Mouse (Mus musculus) inflammation-experienced regulatory T-cells, adult 16 weeks (primary cell): ENCODE measurements around the gene H3f3b. TPM values are rescaled to one million over a fixed set of nuclear protein-coding genes. Genes with fewer than 3 reads are reported as not detected.

Experiments
- polyA plus RNA-seq: library from polyadenylated mRNA; unstranded; fragments of 100-300 nt; shearing (Covaris generic); gene quantifications from one replicate; pipeline ENCODE4 v1.2.1, GENCODE M21; 2017

The H3f3b gene
- 1,346 TPM for polyA plus RNA-seq

GRCm38 (mm10) chr11:116027756-116028155 lies at the start of gene H3f3b:
TSS of gene H3f3b (minus strand) at chr11:116027962.

GRCm38 (mm10) chr11:116030088-116030897 lies 2.5 kb upstream of the H3f3b start, which contains the start of gene Unk:
TSS of gene Unk (plus strand) at chr11:116030322.

GRCm38 (mm10) chr11:116012262-116012947 lies 15.4 kb downstream of the H3f3b start, which contains the start of gene Galk1:
TSS of gene Galk1 (minus strand) at chr11:116012719.

GRCm38 (mm10) chr11:115974309-115975082 lies 53.3 kb downstream of the H3f3b start, which contains the start of gene Itgb4:
TSS of gene Itgb4 (plus strand) at chr11:115974709.

Other genes with a start within 250 kb of the H3f3b start
- 4.2 TPM for gene Caskin2, start 214.3 kb downstream of the H3f3b start, polyA plus RNA-seq
- 25.6 TPM for gene Tsen54, start 213.2 kb downstream of the H3f3b start, polyA plus RNA-seq
- gene Llgl2, start 203.9 kb downstream of the H3f3b start, polyA plus RNA-seq, result 39.3 TPM
- gene Myo15b, start 169.6 kb downstream of the H3f3b start, polyA plus RNA-seq, result not detected
- 0.37 TPM for gene Smim5, start 128.0 kb downstream of the H3f3b start, polyA plus RNA-seq
- 1.3 TPM for gene Smim6, start 115.9 kb downstream of the H3f3b start, polyA plus RNA-seq
- gene Sap30bp, start 94.7 kb downstream of the H3f3b start, polyA plus RNA-seq, result 43.4 TPM
- gene Recql5, start 94.5 kb downstream of the H3f3b start, polyA plus RNA-seq, result 27.8 TPM
- gene Itgb4, start 53.3 kb downstream of the H3f3b start, polyA plus RNA-seq, result not detected
- gene Galk1, start 15.2 kb downstream of the H3f3b start, polyA plus RNA-seq, result 40.4 TPM
- gene Unk, start 2.4 kb upstream of the H3f3b start, polyA plus RNA-seq, result 56.5 TPM
- 202 TPM for gene Unc13d, start 50.0 kb upstream of the H3f3b start, polyA plus RNA-seq
- 214 TPM for gene Wbp2, start 59.0 kb upstream of the H3f3b start, polyA plus RNA-seq
- 0.32 TPM for gene Trim47, start 99.2 kb upstream of the H3f3b start, polyA plus RNA-seq
- 9.8 TPM for gene Trim65, start 103.2 kb upstream of the H3f3b start, polyA plus RNA-seq
- 91.0 TPM for gene Mrpl38, start 110.9 kb upstream of the H3f3b start, polyA plus RNA-seq
- 10.1 TPM for gene Fbf1, start 140.2 kb upstream of the H3f3b start, polyA plus RNA-seq
- gene Ten1, start 170.9 kb upstream of the H3f3b start, polyA plus RNA-seq, result 62.6 TPM
- 24.7 TPM for gene Acox1, start 171.1 kb upstream of the H3f3b start, polyA plus RNA-seq
- gene Evpl, start 210.1 kb upstream of the H3f3b start, polyA plus RNA-seq, result 0.12 TPM
- gene Srp68, start 246.3 kb upstream of the H3f3b start, polyA plus RNA-seq, result 91.6 TPM